Mouse (Mus musculus) left cerebral cortex, adult 2 months (tissue): ENCODE data around the gene Clec4f. TPM values are rescaled to one million over a fixed set of nuclear protein-coding genes. Genes with fewer than 3 reads are reported as not detected.
A peak's percentile ranks its signal among the peaks of the same experiment; 100 is the strongest.

Experiments
- DNase-seq, 2 experiments: peaks; one replicate each; pipeline ENCODE4 v3.0.0; 2021 to 2022; ENCODE audit warnings: low spot score in 2 of 2, mixed read lengths in 1 of 2; ENCODE audit errors: extremely low spot score in 1 of 2
- H3K27ac ChIP-seq: fragments of 200-600 bp; 2 replicates; pipeline ENCODE4 v1.8.1; 2022
- H3K4me3 ChIP-seq: fragments of 200-600 bp; 2 replicates; pipeline ENCODE4 v1.8.1; 2022
- CTCF ChIP-seq: fragments of 200-600 bp; IDR thresholded peaks from 2 replicates; pipeline ENCODE4 v1.8.1; 2022; ENCODE audit warnings: antibody characterized with exemption, mild to moderate bottlenecking, moderate library complexity
- intact Hi-C: fragments of 180-260 bp; cut with DNase I; formaldehyde crosslinking; loops from one replicate; pipeline ENCODE4 v1.15.1; 2025
- long read RNA-seq, 2 experiments: library from polyadenylated mRNA; stranded (forward); transcript quantifications; one replicate each; pipeline ENCODE4 v2.0.0; 2021; ENCODE audit warnings: borderline mapping rate in 2 of 2
- total RNA-seq, 2 experiments: library from RNA; stranded (reverse); gene quantifications; 2 replicates each; pipeline ENCODE4 v1.2.3; 2021

The Clec4f gene
- total RNA-seq: not detected
- long read RNA-seq, experiment 1: 0 reads
- long read RNA-seq, experiment 2: 0 reads

DNA sequence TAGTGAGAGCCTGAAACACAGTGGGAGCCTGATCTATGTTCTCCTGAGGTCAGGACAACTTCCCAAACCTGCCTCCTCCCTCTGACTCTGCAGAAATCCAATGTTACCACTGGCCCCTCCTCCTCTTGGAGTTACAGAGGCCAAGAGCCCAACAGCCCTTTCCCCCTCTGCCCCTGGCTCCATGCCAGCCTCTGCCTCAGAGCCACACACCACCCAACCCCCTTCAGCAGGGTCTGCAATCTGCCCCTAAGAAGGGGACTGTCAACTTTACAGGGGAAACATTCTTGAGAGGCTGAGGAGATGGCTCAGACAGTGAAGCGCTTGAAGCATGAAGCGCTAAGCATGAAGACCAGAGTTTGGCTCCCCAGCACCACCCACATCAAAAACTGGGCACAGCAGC is at the start of gene Clec4f:
Clec4f (minus strand) TSS at position 101 of the 400 bp plus-strand sequence.
- DNase-seq: no peak
- intact Hi-C loops: no loop called here
- Histone ChIP-seq H3K4me3 (no peak within 1 kb of the TSS), H3K27ac (no peak within 1 kb of the TSS)
- TF ChIP-seq CTCF: no peak

DNA sequence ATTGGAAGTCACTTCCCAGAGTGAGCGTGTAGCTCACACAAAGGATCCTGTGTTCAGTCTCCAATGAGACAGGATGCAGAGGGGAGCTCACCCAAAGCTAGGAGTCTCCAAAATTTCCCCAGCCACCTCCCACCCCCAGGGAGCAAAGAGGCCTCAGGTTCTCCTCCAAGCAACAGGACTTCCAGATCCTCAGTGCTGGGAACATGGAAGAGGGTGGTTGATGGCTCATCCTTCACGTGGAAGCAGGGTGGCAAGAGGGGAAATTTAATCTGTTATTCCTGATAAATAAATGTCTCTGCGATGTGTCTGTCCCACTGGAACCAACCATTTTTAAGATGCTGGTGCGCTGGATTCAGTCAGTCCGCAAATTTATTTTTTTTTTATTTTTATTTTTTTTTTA is 48.7 kb upstream of the Clec4f start:
- no peak for DNase-seq
- TF ChIP-seq CTCF: no peak
- Histone ChIP-seq H3K27ac (no peak overlapping the region), H3K4me3 (no peak overlapping the region)
- intact Hi-C loops: no loop called here

DNA sequence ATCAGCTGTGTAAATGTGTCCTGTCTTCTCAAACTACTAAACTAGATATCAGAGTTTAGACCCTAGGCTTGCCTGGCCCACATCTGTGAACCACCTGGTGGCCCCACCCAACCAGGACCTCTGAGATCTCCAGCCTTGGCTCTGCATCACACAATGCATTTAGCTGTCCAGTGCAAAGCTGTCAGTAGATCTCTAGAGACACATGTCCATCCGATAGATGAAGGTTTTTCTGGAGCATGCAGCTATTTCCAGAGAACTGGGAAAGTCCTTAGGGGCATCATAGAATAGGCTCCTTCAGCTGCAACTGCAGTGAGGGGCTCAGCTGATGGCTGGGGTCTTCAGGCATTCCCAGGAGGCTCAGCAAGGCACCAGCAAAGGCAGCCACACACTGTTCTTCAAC is 48.3 kb upstream of the Clec4f start:
- intact Hi-C loops: no loop called here
- no peak for TF ChIP-seq CTCF
- no peak for DNase-seq
- Histone ChIP-seq H3K27ac (no peak overlapping the region), H3K4me3 (no peak overlapping the region)

DNA sequence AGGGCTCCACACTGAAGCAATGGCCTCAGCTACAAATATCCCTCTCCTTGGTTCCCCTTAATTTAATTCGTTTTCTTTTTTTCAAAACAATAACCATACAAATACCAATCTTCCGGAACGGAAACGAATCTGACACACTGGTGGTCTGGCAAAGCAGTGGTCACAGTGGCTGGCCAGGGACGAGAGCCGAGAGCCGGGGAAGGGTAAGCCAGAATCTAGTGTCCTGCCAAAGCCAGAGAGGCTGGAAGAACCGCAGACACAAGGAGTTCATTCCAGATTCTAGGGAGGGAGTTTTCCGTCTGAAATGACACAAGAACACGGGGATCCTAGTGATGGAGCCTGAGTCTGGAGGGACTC is 47.7 kb upstream of the Clec4f start:
- no peak overlapping the region for H3K4me3 ChIP-seq
- no peak for DNase-seq
- intact Hi-C loops: no loop called here
- no peak overlapping the region for H3K27ac ChIP-seq
- TF ChIP-seq CTCF: no peak

DNA sequence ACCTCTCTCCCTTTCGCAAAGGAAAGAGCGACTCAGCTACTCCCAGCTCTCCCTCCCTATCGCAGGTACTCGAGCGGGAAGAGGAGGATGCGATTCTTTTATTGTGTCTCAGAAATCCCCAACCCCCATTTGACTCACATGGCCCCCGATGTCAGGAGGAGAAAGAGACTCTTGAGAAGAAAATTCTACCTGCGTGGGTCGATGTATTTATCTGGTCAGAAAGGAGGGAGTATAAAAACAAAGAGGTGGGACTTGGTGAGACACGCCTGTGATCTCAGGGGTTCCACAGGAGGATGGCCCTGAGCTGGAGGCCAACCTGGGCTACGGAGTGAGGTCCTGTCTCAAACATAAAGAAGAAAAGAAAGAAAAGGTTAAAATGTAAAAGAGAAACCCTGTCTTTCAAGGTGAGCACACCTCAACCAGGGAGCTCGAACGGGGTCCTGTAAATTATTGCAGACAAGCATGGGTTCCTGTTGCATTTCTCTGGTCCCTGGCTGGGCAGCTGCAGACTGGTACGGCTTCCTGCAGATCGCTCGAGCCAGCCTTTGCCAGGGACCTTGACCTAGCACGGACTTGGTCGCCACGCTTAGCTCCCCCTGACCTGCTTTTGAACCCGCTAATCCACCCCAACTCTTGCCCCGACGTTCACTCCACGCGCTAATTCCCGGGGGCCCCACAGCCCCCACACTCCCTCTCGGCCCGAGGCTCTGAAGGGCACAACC is 47.2 kb upstream of the Clec4f start:
- TF ChIP-seq CTCF: no peak
- intact Hi-C loops: no loop called here
- Histone ChIP-seq H3K27ac (no peak overlapping the region), H3K4me3 (no peak overlapping the region)
- DNase-seq: no peak

DNA sequence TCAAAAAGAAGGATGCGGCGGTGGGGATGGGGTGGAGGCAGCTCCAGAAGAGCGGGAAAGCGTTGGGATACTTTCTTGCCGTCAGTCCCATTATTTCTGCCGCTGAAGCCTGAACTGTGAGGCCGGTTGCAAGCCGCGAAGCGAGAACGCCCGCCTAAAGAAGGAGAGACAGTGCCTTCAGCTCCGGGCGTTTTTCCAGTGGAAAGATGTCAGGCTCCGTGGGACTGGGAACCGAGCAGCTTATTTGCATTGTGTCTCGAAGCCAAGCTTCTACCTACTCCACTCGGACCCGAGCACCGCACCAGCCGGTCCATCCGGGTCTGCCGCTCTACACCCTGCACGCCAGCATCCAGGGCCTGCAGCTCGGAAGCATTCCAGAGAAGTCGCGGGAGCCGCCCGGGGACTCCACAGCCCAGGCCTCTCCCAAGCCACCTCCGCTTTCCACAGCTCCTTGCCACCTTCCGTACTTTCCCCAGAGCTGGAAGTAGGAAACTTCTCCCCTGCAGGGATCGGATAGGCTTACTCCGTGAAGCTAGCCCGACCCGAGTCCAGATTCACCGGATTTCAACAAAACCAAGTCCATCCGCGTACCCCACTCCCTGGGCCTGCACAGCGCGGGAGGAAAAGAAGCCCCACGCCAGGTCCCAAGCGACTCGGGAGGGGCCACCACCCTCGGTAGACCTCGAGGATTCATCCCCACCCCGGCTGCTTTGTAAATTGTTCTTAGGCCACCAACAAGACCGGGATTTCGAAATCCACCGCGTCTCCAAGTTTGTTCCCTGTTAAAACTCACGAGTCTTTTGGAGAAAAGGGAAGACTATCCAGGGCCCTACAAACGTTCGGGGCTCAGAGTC is 46.4 kb upstream of the Clec4f start:
- no peak overlapping the region for H3K4me3 ChIP-seq
- no peak for DNase-seq
- H3K27ac ChIP-seq: no peak overlapping the region
- TF ChIP-seq CTCF: no peak
- intact Hi-C loops: no loop called here

DNA sequence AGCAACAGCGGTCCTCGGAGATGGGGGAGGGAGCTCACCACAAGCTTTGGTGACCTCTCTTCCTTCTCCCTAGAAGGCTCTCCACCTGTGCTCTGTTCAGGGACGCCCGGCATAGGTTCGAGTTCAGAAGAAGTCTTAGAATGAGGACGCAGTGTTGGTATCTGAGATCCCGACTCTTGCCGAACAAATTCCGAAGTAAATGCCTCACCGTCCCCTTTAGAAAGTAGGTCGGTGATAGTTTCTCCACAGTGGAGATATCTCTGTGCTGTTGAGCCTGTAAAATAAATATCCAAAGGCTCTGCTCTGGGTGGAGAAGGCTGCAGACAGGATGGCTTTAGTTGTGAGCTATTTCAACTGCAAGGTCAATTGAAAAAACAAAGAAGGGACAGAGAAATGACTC is 45.0 kb upstream of the Clec4f start:
- no peak for DNase-seq

DNA sequence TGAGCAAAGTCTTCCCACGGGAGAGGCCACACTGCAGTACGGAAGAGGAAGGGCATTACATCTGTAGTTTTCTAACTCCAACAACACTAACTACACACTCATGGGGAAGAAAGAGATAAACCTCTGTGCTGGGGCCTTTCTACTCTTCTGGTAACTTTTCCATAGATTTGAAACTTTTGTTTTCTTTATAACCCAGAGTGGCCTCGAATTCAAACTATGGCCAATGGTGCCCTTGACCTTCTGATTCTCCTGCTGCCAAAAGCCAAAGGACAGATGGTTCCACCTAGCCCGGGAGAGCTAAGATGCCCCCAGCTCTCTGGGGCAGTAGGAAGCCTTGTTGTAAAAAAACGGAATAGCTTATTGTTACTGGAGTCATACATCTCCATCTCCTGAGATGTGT is 44.0 kb upstream of the Clec4f start:
- Histone ChIP-seq H3K4me3 (no peak overlapping the region), H3K27ac (no peak overlapping the region)
- intact Hi-C loops: loop anchor here (1.0 kb wide), 1 partner anchor 14 kb away; no protein-coding TSS in a partner anchor
- no peak for DNase-seq
- TF ChIP-seq CTCF: no peak

More for the DNA sequence above, 45.0 kb upstream of the Clec4f start:
- Histone ChIP-seq H3K27ac (no peak overlapping the region), H3K4me3 (no peak overlapping the region)
- TF ChIP-seq CTCF: no peak
- intact Hi-C loops: no loop called here

DNA sequence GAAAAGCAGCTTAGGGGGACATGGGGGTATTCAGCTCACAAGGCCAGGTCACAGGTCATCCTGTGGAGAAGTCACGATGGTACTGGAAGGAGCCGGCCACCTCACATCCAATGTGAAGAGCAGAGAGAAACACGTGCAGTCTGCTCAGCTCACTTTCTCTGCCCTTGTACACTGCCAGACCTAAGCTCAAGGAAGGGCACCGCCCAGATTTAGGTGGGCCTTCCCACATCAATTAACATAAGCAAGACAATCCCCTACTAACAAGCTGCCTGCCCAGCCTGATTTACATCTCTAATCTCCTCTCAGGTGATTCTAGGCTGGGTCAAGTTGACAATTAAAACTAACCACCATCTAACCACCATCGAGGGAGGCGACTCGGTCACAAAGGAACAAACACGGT is 41.9 kb upstream of the Clec4f start:
- H3K4me3 ChIP-seq: no peak overlapping the region
- H3K27ac ChIP-seq: no peak overlapping the region
- DNase-seq: no peak
- intact Hi-C loops: no loop called here
- TF ChIP-seq CTCF: no peak

DNA sequence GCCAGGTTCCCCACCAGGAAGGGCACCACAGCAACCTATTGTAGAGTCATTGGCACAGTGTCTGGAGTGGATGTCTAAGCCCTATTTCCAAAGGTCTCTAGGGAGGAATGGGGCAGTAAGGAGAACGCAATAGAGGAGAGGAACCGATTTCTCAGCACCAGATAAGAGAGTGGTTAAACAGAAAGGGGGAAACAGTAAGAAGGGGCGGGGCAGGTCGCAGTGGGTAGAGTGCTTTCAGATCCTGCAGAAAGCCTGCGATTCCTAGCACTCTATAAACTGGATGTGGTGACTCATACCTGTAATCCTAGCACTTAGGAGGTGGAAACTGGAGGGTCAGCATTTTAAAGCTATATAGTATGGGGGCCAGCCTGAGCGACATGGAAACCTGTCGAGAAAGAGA is 40.7 kb upstream of the Clec4f start:
- no peak for TF ChIP-seq CTCF
- Histone ChIP-seq H3K27ac (no peak overlapping the region), H3K4me3 (no peak overlapping the region)
- DNase-seq: no peak
- intact Hi-C loops: no loop called here

DNA sequence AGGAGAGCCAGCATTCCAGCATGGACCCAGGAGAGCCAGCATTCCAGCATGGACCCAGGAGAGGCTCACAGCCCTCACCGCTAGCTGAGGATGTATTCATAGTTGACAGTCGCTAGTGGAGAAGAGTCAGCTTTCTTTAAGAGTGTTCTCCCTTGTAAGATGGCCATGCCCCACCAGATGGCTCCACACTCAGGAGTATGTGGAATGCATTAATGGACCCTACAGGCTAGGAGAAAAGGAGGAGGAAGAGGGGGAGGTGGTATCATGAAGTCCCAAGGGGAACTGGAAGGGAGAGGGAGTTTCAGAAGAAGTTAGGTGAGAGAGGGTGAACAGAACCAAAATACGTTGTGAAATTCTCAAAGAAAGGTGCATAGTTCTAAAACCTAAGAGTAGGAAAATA is 39.7 kb upstream of the Clec4f start:
- no peak for DNase-seq
- Histone ChIP-seq H3K27ac (no peak overlapping the region), H3K4me3 (no peak overlapping the region)
- intact Hi-C loops: no loop called here
- TF ChIP-seq CTCF: no peak

DNA sequence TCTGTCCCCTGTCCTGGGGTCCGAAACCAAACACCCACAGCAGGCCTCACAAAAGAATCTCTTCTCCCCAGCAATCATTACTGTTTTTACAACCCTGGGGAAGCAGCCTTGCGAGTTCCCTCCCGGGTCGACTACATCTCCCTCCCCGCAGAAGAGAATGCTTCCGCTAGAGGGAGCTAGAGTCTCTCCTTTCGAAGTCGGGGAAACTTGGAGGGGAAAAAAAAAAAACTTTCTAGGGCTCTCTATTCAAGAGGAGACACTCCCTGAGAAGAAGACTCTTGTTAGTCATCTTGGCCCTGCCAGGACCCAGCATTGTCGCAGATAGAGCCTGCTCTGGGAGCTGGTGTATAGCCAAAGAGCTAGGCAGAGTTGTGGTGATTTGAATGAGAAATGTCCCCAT is 37.8 kb upstream of the Clec4f start:
- DNase-seq: peak in 1 of 2 experiments; percentile 40
- H3K4me3 ChIP-seq: no peak overlapping the region
- peak; percentile 79 for TF ChIP-seq CTCF
- intact Hi-C loops: loop anchor here (2.0 to 5.0 kb wide), 2 partner anchors 38 to 57 kb away; no protein-coding TSS in a partner anchor
- H3K27ac ChIP-seq: no peak overlapping the region

DNA sequence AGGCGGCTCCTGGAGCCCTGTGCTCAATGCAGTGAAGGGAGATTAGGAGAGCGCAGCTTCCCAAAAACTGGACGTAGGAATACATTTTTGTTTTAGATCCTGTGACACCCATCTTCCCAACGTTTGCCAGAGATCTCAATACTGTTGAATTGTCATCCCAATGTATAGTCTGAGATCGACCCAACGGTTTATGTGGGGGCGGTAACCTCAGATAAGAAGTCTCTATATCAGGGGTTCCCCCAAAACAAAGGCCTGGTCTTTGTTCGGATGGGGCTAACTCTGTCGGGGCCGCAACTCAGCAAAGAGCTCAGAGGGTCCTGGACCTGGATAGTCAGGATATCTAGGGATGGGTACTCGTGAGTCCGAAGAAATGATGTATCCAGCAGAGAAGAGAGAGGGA is 37.0 kb upstream of the Clec4f start:
- intact Hi-C loops: loop anchor here (2.0 to 5.0 kb wide), 2 partner anchors 39 to 58 kb away; no protein-coding TSS in a partner anchor
- DNase-seq: no peak
- no peak for TF ChIP-seq CTCF
- Histone ChIP-seq H3K4me3 (no peak overlapping the region), H3K27ac (no peak overlapping the region)
